In the genomic region with DNA sequence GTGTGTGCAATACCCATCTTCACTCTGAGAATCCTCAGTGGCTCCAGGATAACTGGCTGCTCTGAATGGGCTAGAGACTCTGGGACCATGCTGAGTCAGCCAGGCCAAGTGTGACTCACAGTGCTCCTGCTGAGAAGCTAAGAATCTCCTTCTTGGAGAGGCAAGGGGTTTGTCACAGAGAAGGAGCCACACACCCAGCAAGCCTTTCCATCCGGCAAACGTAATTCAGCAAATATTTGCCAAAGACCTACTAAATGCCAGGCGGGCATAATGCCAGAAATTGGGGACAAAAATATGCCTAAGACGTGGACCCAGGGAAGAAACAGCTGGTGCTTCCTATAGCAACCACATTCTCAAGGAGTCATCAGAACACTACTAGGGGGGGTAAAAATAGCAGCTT, we compare ENCODE assay signal across 9 mouse cellular contexts.
DNase-seq lines count a peak whose midpoint lies in the region; ATAC-seq lines count a peak whose summit lies in the region.
"Had no signal": no experiment of that assay in that cellular context is flagged by ENCODE, and none has a peak within 500 bp of the region (broad histone marks: within the 10 kb centered on the region; RNA-seq: fewer than 3 reads in every experiment).

No protein-coding gene starts in this region.

- 0 out of 2 replicates have a peak, but pooled peaks cover 3% of the 10 kb centered on the region for H3K9me3 ChIP-seq in heart, embryonic 12.5 days (replicated peaks)
- H3K9me3 ChIP-seq: limb, embryonic 15.5 days had no signal

- no peak overlapping the region for H3K4me2 ChIP-seq in heart, embryonic 12.5 days
- H3K4me2 ChIP-seq: limb, embryonic 15.5 days had no signal

- WGBS in heart, embryonic 12.5 days = 46% methylated on average over 4 of the region's 4 CpGs

- intact Hi-C loops in left cerebral cortex, postnatal 4 days (cut with DNase I) = no loop called here

- ATAC-seq in heart, embryonic 12.5 days (ENCODE audit: insufficient number of reproducible peaks, low FRiP score) = no peak
- ATAC-seq in erythroblast, adult 5-6 weeks (replicated peaks; ENCODE audit: low FRiP score, poor library complexity, severe bottlenecking) = no peak

- H3K27ac ChIP-seq in heart, embryonic 12.5 days (ENCODE audit: poor library complexity, severe bottlenecking) = no peak overlapping the region
- H3K27ac ChIP-seq: limb, embryonic 15.5 days had no signal

- peaks cover 5% of the 10 kb centered on the region for H3K36me3 ChIP-seq in heart, embryonic 12.5 days
- H3K36me3 ChIP-seq: limb, embryonic 15.5 days had no signal

- no peaks in the 10 kb centered on the region for H3K27me3 ChIP-seq in heart, embryonic 12.5 days (replicated peaks)
- H3K27me3 ChIP-seq: limb, embryonic 15.5 days had no signal

- H3K9ac ChIP-seq in heart, embryonic 12.5 days = no peak overlapping the region
- H3K9ac ChIP-seq: limb, embryonic 15.5 days had no signal

- H3K4me3 ChIP-seq in heart, embryonic 12.5 days = no peak overlapping the region
- H3K4me3 ChIP-seq: limb, embryonic 15.5 days had no signal

- DNase-seq in heart, adult 8-10 months (ENCODE audit: low spot score) = peak; percentile 33
- peak; percentile 11 for DNase-seq in MN1 (ENCODE audit: low spot score)
- peak; percentile 67 for DNase-seq in cerebellum, adult 8-10 months
- peak; percentile 25 for DNase-seq in left cerebral cortex, postnatal 4 days
- no peak for DNase-seq in ovary, postnatal 10 days (ENCODE audit: low spot score)
- DNase-seq in kidney, adult 9 months = no peak

- peaks cover 26% of the 10 kb centered on the region for H3K4me1 ChIP-seq in heart, embryonic 12.5 days (replicated peaks)

Comparison
In these comparisons a context has a peak if more than half of its experiments do, and no peak if none do; other contexts are left out.
1. DNase-seq: peak in heart, adult 8-10 months (single experiment), MN1 (single experiment), cerebellum, adult 8-10 months (single experiment) and left cerebral cortex, postnatal 4 days (single experiment); none in ovary, postnatal 10 days (single experiment) and kidney, adult 9 months (single experiment).